Mouse (Mus musculus) midbrain, embryonic 11.5 days (tissue): ENCODE data around the gene Itk. TPM values are rescaled to one million over a fixed set of nuclear protein-coding genes. Genes with fewer than 3 reads are reported as not detected.

ENCODE experiments used
- ATAC-seq: fragments of 200-750 bp; cut with Nextera tagmentation; 2 replicates; pipeline ENCODE4 v1.8.0; 2017; ENCODE audit warnings: moderate TSS enrichment, moderate library complexity; ENCODE audit not compliant: low FRiP score
- DNase-seq: peaks from one replicate; pipeline ENCODE4 v3.0.0; 2015; ENCODE audit warnings: low spot score; ENCODE audit errors: missing footprints
- H3K27ac ChIP-seq: fragments of 300-500 bp; sonication (generic); 2 replicates; pipeline ENCODE4 v1.5.1; 2014; ENCODE audit warnings: low read depth, low read length
- H3K27me3 ChIP-seq: fragments of 300-500 bp; sonication (generic); 2 replicates; pipeline ENCODE4 v1.6.1; 2014; ENCODE audit warnings: mild to moderate bottlenecking, low read length, moderate library complexity, mixed read lengths; ENCODE audit not compliant: control insufficient read depth, insufficient read depth
- H3K36me3 ChIP-seq: fragments of 300-500 bp; sonication (generic); 2 replicates; pipeline ENCODE4 v1.6.1; 2014; ENCODE audit warnings: mild to moderate bottlenecking, low read length, moderate library complexity, mixed read lengths; ENCODE audit not compliant: control insufficient read depth, insufficient read depth
- H3K4me1 ChIP-seq: fragments of 300-500 bp; sonication (generic); 2 replicates; pipeline ENCODE4 v1.6.1; 2014; ENCODE audit warnings: low read length; ENCODE audit not compliant: control insufficient read depth, insufficient read depth
- H3K4me2 ChIP-seq: fragments of 300-500 bp; sonication (generic); 2 replicates; pipeline ENCODE4 v1.6.1; 2014; ENCODE audit warnings: mild to moderate bottlenecking, moderate library complexity
- H3K4me3 ChIP-seq: fragments of 300-500 bp; sonication (generic); 2 replicates; pipeline ENCODE4 v1.5.1; 2014; ENCODE audit warnings: low read depth, low read length
- H3K9ac ChIP-seq: fragments of 300-500 bp; sonication (generic); 2 replicates; pipeline ENCODE4 v1.6.1; 2014; ENCODE audit warnings: low read length
- H3K9me3 ChIP-seq: fragments of 300-500 bp; sonication (generic); 2 replicates; pipeline ENCODE4 v1.6.1; 2016; ENCODE audit warnings: low read length; ENCODE audit not compliant: control insufficient read depth
- WGBS: fragments of 180-500 bp; shearing (Covaris S2); extraction: QIAGEN DNeasy Blood & Tissue Kit; methylation state at CpG from one replicate; pipeline ENCODE4 v1.1.7; 2014; 5-methylcytosine and 5-hydroxymethylcytosine counted together
- polyA plus RNA-seq: library from polyadenylated mRNA; unstranded; fragments of >200 nt; fragmentation: Nextera tagmentation; extraction: Ambion mirVana; gene quantifications from 2 replicates; pipeline ENCODE4 v1.2.1, GENCODE M21; 2014

Itk gene
- polyA plus RNA-seq, 1 experiment from 2014 or later, result not detected

DNA sequence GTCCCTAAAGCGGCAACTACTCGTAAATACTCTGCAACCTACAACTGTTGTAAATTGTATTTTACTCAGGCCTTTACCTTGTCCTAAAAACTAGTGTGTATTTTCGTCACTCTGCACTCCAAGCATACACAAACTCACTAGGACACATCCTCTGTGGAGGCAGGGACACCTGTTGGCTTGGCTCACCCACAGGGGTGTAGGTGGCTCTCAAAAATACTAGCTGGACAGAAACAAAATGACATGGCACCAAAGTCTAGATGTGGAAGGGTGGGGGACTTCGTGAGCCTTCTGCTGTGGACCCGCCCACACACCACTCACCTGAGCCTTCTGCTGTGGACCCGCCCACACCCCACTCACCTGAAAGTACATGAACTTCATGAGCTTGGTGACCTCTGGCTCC lies 105.5 kb downstream of the Itk start:
- DNase-seq (no peak), ATAC-seq (no peak)
- no peaks in the 10 kb centered on the region for H3K27me3 ChIP-seq
- WGBS, result 93% methylated on average over 6 of the region's 6 CpGs
- no peaks in the 10 kb centered on the region for H3K4me1 ChIP-seq
- H3K36me3 ChIP-seq, result peaks cover 8% of the 10 kb centered on the region
- H3K9ac ChIP-seq, result no peak overlapping the region
- H3K4me2 ChIP-seq, result no peak overlapping the region
- no peak overlapping the region for H3K4me3 ChIP-seq
- no peaks in the 10 kb centered on the region for H3K9me3 ChIP-seq
- H3K27ac ChIP-seq, result no peak overlapping the region

DNA sequence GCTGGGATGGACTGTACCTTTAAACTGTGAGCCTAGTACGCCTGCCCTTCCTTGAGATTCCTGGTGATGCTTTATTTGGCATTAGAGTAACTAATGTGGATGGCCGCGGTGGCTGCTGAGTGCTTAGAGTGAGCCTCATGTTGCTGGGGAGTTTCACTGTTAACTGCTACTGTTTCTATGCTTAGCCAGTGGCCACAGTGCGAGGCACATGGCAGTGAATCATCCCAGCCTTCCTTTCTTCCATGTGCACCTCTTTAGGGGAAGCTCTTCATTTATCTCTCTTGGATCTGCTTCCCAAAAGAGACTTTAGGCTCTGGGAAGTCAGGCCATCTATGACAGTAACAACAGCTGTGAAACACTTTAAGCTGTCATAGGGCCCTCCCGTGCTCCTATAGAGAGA lies 106.7 kb downstream of the Itk start:
- DNase-seq, result no peak
- H3K36me3 ChIP-seq, result peaks cover 8% of the 10 kb centered on the region
- no peak overlapping the region for H3K4me3 ChIP-seq
- no peaks in the 10 kb centered on the region for H3K4me1 ChIP-seq
- no peak overlapping the region for H3K27ac ChIP-seq
- no peaks in the 10 kb centered on the region for H3K9me3 ChIP-seq
- H3K4me2 ChIP-seq, result no peak overlapping the region
- WGBS, result 93% methylated on average over 5 of the region's 5 CpGs
- no peak for ATAC-seq
- no peaks in the 10 kb centered on the region for H3K27me3 ChIP-seq
- H3K9ac ChIP-seq, result no peak overlapping the region

DNA sequence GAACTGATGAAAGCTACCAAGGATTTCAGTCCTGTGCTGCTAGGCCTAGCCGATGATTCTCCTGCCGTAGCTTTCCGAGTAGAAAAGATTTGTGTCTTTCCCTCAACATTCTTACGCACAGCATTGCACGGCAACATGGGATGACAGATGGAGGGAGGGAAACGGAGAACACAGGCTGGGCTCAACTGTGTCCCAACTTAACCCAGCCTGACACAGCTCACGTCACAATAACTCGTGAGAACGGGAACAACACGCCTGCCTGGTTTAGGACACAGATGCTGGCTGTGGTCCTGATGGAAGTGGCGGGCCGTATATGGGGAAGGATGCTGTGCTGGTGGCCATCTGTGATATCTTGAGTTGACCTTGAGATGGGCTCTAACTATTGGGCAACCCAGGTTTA lies 110.6 kb downstream of the Itk start:
- no peak overlapping the region for H3K4me2 ChIP-seq
- DNase-seq, result peak; percentile 17
- no peak for ATAC-seq
- no peaks in the 10 kb centered on the region for H3K9me3 ChIP-seq
- no peaks in the 10 kb centered on the region for H3K4me1 ChIP-seq
- no peaks in the 10 kb centered on the region for H3K27me3 ChIP-seq
- no peak overlapping the region for H3K4me3 ChIP-seq
- WGBS, result 93% methylated on average over 12 of the region's 12 CpGs
- no peak overlapping the region for H3K27ac ChIP-seq
- H3K9ac ChIP-seq, result no peak overlapping the region
- peaks cover 6% of the 10 kb centered on the region; the same call in 1 of the 2 replicates for H3K36me3 ChIP-seq

DNA sequence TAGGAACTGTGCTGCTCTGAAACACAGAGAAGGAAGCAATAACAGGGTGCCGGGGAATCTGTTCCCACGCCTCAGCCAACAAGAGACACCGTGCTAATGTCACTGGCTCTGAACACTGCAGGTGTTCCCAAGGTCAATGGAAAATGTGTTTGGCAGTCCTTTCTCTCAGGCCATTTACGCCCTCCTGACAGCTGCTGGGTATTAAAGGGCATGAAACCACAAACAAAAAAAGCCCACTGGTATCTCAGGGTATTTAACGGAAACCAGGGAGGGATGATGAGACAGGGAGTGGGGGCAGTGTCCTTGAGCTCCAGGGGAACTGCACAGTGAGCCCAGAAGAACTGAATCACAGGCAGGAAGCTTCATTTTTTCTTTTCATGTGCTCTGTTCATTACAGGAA lies 111.2 kb downstream of the Itk start:
- peak; percentile 37 for DNase-seq
- no peak for ATAC-seq
- Histone ChIP-seq H3K4me1 (no peaks in the 10 kb centered on the region), H3K27me3 (no peaks in the 10 kb centered on the region), H3K4me2 (no peak overlapping the region), H3K27ac (no peak overlapping the region), H3K9ac (no peak overlapping the region), H3K36me3 (peaks cover 6% of the 10 kb centered on the region; the same call in 1 of the 2 replicates), H3K4me3 (no peak overlapping the region), H3K9me3 (no peaks in the 10 kb centered on the region)
- 76% methylated on average over 5 of the region's 5 CpGs for WGBS

DNA sequence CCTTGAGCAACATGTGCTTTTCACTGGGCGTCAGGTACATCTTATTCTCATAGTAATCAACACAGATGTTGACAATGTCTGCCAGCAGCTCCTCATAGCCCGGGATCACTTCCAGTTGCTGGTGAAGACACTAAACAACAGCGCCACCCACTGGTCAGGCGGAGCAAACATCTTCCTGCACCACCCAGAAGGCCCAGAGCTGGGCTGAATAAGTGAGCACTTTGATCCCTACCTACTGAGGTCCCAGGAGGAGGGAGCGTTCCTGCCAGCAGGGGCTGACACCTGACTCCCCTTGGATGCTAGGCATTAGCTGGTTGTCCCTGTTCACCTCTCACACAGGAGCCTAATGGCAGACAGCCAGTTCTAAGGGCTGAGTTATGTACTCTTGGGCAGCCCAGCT lies 112.5 kb downstream of the Itk start:
- DNase-seq (peak; percentile 72), ATAC-seq (no peak; the same call in 1 of the 2 replicates)
- H3K4me2 ChIP-seq, result no peak overlapping the region
- no peaks in the 10 kb centered on the region for H3K9me3 ChIP-seq
- no peaks in the 10 kb centered on the region for H3K4me1 ChIP-seq
- no peak overlapping the region for H3K9ac ChIP-seq
- 42% methylated on average over 5 of the region's 5 CpGs for WGBS
- peaks cover 6% of the 10 kb centered on the region; the same call in 1 of the 2 replicates for H3K36me3 ChIP-seq
- no peaks in the 10 kb centered on the region for H3K27me3 ChIP-seq
- no peak overlapping the region for H3K27ac ChIP-seq
- H3K4me3 ChIP-seq, result no peak overlapping the region

DNA sequence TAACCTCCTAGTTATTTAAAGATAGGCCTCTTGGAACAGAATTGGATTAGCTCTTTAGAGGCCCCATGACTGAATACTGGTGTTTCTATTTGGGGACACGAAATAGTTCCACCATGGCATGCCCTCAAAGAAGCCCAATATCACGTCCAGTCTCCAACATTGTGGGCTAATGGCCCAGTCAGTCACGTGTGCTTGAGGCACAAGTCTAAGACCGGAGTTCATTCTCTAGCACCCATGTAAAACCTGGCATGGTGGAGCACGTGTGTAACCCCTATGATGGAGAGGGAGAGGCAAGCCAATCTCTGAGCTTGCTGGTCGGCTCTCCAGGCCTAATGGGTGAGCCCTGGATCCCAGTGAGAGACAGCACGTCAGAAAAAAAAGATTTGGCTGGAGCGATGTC lies 113.1 kb downstream of the Itk start:
- Histone ChIP-seq H3K9ac (no peak overlapping the region), H3K36me3 (peaks cover 6% of the 10 kb centered on the region; the same call in 1 of the 2 replicates), H3K4me2 (no peak overlapping the region), H3K4me1 (no peaks in the 10 kb centered on the region), H3K27me3 (no peaks in the 10 kb centered on the region), H3K4me3 (no peak overlapping the region), H3K9me3 (no peaks in the 10 kb centered on the region), H3K27ac (no peak overlapping the region)
- ATAC-seq, result no peak
- DNase-seq, result peak; percentile 69
- WGBS, result 88% methylated on average over 8 of the region's 8 CpGs

DNA sequence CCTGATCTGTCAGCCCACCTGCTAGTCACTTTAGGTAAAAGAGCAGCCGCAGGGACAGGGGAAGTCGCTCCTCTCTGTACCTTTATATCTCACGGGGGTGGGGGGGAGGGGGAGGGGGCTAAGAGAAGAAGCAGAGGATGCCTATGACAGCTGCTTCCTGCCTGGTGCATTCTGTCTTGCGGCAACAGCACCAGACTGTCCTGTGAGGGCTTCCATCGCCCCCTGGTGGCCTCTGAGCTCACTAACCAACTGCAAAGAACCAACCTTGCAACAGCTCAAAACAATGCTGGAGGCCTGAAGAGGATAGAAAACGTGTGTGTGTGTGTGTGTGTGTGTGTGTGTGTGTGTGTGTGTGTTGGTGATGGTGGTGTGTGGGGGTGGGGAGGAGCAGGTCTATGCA lies 114.0 kb downstream of the Itk start:
- Histone ChIP-seq H3K36me3 (peaks cover 6% of the 10 kb centered on the region; the same call in 1 of the 2 replicates), H3K4me2 (no peak overlapping the region), H3K4me3 (no peak overlapping the region), H3K9me3 (no peaks in the 10 kb centered on the region), H3K27ac (no peak overlapping the region), H3K4me1 (no peaks in the 10 kb centered on the region), H3K9ac (no peak overlapping the region), H3K27me3 (no peaks in the 10 kb centered on the region)
- peak; percentile 82 for ATAC-seq
- 11% methylated on average over 6 of the region's 6 CpGs for WGBS
- DNase-seq, result peak; percentile 94

Other genes with a start within 250 kb of the Itk start
- gene Nipal4, start 223.0 kb downstream of the Itk start, polyA plus RNA-seq, result 1.0 and 1.4 TPM in 2 replicates
- 1.1 and 1.2 TPM in 2 replicates for gene Fndc9, start 154.0 kb downstream of the Itk start, polyA plus RNA-seq
- 34.0 and 40.4 TPM in 2 replicates for gene Cyfip2, start 76.7 kb downstream of the Itk start, polyA plus RNA-seq
- gene Fam71b, start 7.0 kb upstream of the Itk start, polyA plus RNA-seq, result not detected in 2 replicates
- gene Med7, start 47.4 kb upstream of the Itk start, polyA plus RNA-seq, result 110 and 117 TPM in 2 replicates
- 0.17 and 0.20 TPM in 2 replicates for gene Havcr2, start 65.4 kb upstream of the Itk start, polyA plus RNA-seq
- not detected in 2 replicates for gene Gm12169, start 134.7 kb upstream of the Itk start, polyA plus RNA-seq
- not detected in 2 replicates for gene BC053393, start 182.0 kb upstream of the Itk start, polyA plus RNA-seq
- not detected in 2 replicates for gene Dppa1, start 239.7 kb upstream of the Itk start, polyA plus RNA-seq